Mouse (Mus musculus): ENCODE measurements around the gene Fdxr. TPM values are rescaled to one million over a fixed set of nuclear protein-coding genes. Genes with fewer than 3 reads are reported as not detected.

Fdxr gene
- total and polyA plus RNA-seq, 2 experiments from 2014 or later, result 10.1 to 18.2 TPM

DNA sequence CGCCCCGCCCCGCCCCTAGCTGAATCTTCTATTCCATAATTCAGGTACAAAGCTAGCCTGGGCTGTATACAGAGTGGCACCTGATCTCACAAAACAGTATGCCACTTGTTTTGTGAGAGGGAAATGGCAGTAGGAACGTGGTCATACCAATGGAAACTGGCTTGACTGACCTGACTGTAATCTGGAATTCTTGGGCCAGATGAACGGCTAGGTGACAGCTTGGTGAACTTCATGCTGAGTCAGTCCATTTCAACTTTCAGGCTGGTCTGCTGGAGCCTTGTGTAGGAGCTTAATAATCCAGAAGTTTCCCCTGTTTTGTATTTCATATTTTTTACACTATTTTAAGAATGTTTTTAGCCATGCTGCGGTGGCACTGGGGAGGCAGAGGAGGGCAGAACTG is 1.3 kb upstream of the Fdxr start:
- DNase-seq (ENCODE audit: low spot score), result no peak
- no peaks in the 10 kb centered on the region for H3K27me3 ChIP-seq (ENCODE audit: control insufficient read depth, insufficient read depth, low read length)
- no peak overlapping the region for H3K4me3 ChIP-seq (ENCODE audit: low read depth, low read length)
- H3K9me3 ChIP-seq (replicated peaks; ENCODE audit: control insufficient read depth, low read length), result no peaks in the 10 kb centered on the region
- ATAC-seq (ENCODE audit: insufficient read depth, low read depth), result no peak
- no peak overlapping the region for H3K27ac ChIP-seq (ENCODE audit: low read depth)
- peak overlapping the region; percentile 72; the same call in 1 of the 2 replicates for H3K4me2 ChIP-seq (ENCODE audit: low read depth, low read length)
- 67% methylated on average over 6 of the region's 6 CpGs for WGBS
- H3K9ac ChIP-seq (replicated peaks; ENCODE audit: low read depth, low read length), result no peak overlapping the region
- TF ChIP-seq EP300 (IDR thresholded peaks at IDR 0.05; ENCODE audit: low read depth) (no peak), CTCF (IDR thresholded peaks at IDR 0.05; ENCODE audit: low read depth) (no peak)
- H3K36me3 ChIP-seq (replicated peaks; ENCODE audit: control insufficient read depth, insufficient read depth, low read length), result no peaks in the 10 kb centered on the region
- peaks cover 13% of the 10 kb centered on the region for H3K4me1 ChIP-seq (ENCODE audit: control insufficient read depth, insufficient read depth)

DNA sequence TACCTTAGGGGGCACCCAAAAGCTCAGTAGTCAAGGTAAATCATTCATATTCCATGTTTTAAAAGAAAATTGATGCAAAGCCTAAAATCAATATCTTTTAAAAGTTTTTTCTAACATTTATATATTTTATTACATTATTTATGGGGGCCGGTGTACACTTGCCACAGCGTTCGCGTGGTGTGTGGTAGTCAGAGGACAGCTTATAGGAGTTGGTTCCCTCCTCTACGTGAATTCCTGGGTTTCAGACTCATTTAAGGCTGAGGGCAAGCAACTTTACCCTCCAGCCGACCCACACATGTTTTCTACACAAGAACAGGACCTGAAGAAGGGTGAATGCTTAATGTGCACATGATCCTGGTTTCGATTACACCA is 740 bp upstream of the Fdxr start:
- TF ChIP-seq EP300 (IDR thresholded peaks at IDR 0.05; ENCODE audit: low read depth) (no peak), CTCF (IDR thresholded peaks at IDR 0.05; ENCODE audit: low read depth) (no peak)
- Histone ChIP-seq H3K27me3 (ENCODE audit: control insufficient read depth, insufficient read depth, low read length) (no peaks in the 10 kb centered on the region), H3K9me3 (replicated peaks; ENCODE audit: control insufficient read depth, low read length) (no peaks in the 10 kb centered on the region), H3K27ac (ENCODE audit: low read depth) (peak overlapping the region; percentile 89), H3K4me2 (ENCODE audit: low read depth, low read length) (peak overlapping the region; percentile 72), H3K36me3 (replicated peaks; ENCODE audit: control insufficient read depth, insufficient read depth, low read length) (no peaks in the 10 kb centered on the region), H3K4me3 (ENCODE audit: low read depth, low read length) (peak overlapping the region; percentile 65), H3K9ac (replicated peaks; ENCODE audit: low read depth, low read length) (peak overlapping the region; percentile 57), H3K4me1 (ENCODE audit: control insufficient read depth, insufficient read depth) (peaks cover 13% of the 10 kb centered on the region)
- WGBS, result 15% methylated on average over 7 of the region's 7 CpGs
- no peak for ATAC-seq (ENCODE audit: insufficient read depth, low read depth)
- no peak for DNase-seq (ENCODE audit: low spot score)

DNA sequence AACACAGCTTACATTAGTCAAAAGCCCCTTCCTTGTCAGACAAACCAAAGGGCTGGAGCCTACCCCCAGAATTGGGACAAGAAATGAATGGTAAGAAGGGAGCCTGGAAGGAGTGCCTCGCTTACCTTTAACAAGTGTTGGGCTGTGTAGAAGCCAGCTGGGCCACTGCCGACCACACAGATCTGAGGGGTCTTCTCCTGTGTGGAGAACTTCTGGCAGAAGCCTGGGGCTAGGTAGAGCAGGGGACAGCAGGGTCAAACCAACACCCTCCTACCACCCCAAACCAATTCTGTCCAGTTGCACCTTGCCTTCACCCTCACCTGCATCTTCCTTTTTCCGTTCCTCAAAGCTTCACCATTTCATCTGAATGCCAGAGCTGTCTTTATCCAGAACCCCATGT is 896 bp downstream of the Fdxr start:
- Histone ChIP-seq H3K36me3 (replicated peaks; ENCODE audit: control insufficient read depth, insufficient read depth, low read length) (no peaks in the 10 kb centered on the region), H3K27ac (ENCODE audit: low read depth) (no peak overlapping the region), H3K9me3 (replicated peaks; ENCODE audit: control insufficient read depth, low read length) (no peaks in the 10 kb centered on the region), H3K4me3 (ENCODE audit: low read depth, low read length) (peak overlapping the region; percentile 65; the same call in 1 of the 2 replicates), H3K4me1 (ENCODE audit: control insufficient read depth, insufficient read depth) (peaks cover 13% of the 10 kb centered on the region), H3K27me3 (ENCODE audit: control insufficient read depth, insufficient read depth, low read length) (no peaks in the 10 kb centered on the region), H3K4me2 (ENCODE audit: low read depth, low read length) (peak overlapping the region; percentile 84), H3K9ac (replicated peaks; ENCODE audit: low read depth, low read length) (peak overlapping the region; percentile 49; the same call in 1 of the 2 replicates)
- 68% methylated on average over 3 of the region's 3 CpGs for WGBS
- ATAC-seq (ENCODE audit: insufficient read depth, low read depth) (no peak), DNase-seq (ENCODE audit: low spot score) (no peak)
- no peak for TF ChIP-seq CTCF (IDR thresholded peaks at IDR 0.05; ENCODE audit: low read depth)
- TF ChIP-seq EP300 (IDR thresholded peaks at IDR 0.05; ENCODE audit: low read depth), result no peak

DNA sequence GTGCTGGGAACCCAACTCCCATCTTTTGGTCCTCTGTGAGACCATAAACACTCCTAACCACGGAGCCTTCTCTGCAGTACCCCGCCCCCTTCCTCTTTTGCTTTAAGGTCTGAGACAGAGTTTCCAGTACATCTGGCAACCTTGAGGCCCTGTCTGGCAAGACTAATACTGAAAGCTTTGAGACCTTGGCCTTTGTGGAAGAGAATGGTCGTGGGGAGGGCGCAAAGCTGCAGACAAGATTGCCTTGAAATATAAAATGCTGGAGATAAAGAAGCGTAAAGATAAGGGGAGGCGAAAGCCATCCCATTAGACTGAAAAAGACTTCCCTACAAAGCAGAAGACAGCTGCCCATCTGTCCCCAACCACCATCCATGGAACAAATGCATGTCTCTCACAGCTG is 1.3 kb downstream of the Fdxr start:
- H3K9ac ChIP-seq (replicated peaks; ENCODE audit: low read depth, low read length), result no peak overlapping the region
- H3K4me3 ChIP-seq (ENCODE audit: low read depth, low read length), result no peak overlapping the region
- peaks cover 13% of the 10 kb centered on the region for H3K4me1 ChIP-seq (ENCODE audit: control insufficient read depth, insufficient read depth)
- WGBS, result 69% methylated on average over 6 of the region's 6 CpGs
- TF ChIP-seq EP300 (IDR thresholded peaks at IDR 0.05; ENCODE audit: low read depth) (no peak), CTCF (IDR thresholded peaks at IDR 0.05; ENCODE audit: low read depth) (no peak)
- DNase-seq (ENCODE audit: low spot score), result no peak
- H3K9me3 ChIP-seq (replicated peaks; ENCODE audit: control insufficient read depth, low read length), result no peaks in the 10 kb centered on the region
- no peak for ATAC-seq (ENCODE audit: insufficient read depth, low read depth)
- H3K27me3 ChIP-seq (ENCODE audit: control insufficient read depth, insufficient read depth, low read length), result no peaks in the 10 kb centered on the region
- H3K27ac ChIP-seq (ENCODE audit: low read depth), result no peak overlapping the region
- H3K36me3 ChIP-seq (replicated peaks; ENCODE audit: control insufficient read depth, insufficient read depth, low read length), result no peaks in the 10 kb centered on the region
- H3K4me2 ChIP-seq (ENCODE audit: low read depth, low read length), result no peak overlapping the region

DNA sequence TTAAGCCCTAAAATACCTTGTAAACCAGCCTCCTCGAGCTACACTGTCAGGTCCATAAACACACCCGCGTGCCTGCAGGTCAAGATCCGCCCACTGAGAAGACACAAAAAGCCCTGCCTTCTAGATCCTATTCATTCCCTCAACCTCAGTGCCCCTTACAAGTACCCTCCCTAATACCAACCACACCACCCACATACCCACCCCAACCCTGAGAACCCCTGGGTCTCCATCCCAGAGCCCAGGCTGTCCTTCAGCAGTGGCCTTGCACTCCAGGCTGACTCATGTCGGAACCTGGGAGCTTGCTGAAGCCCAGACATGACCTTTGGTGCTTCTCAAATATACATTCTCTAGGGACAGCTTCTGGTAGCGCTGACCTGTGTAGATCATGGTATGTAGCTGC is 2.1 kb downstream of the Fdxr start:
- no peaks in the 10 kb centered on the region for H3K36me3 ChIP-seq (replicated peaks; ENCODE audit: control insufficient read depth, insufficient read depth, low read length)
- H3K9me3 ChIP-seq (replicated peaks; ENCODE audit: control insufficient read depth, low read length), result no peaks in the 10 kb centered on the region
- no peak overlapping the region for H3K9ac ChIP-seq (replicated peaks; ENCODE audit: low read depth, low read length)
- H3K4me3 ChIP-seq (ENCODE audit: low read depth, low read length), result no peak overlapping the region
- H3K27me3 ChIP-seq (ENCODE audit: control insufficient read depth, insufficient read depth, low read length), result no peaks in the 10 kb centered on the region
- ATAC-seq (ENCODE audit: insufficient read depth, low read depth) (no peak), DNase-seq (ENCODE audit: low spot score) (no peak)
- 85% methylated on average over 6 of the region's 6 CpGs for WGBS
- no peak overlapping the region for H3K4me2 ChIP-seq (ENCODE audit: low read depth, low read length)
- TF ChIP-seq CTCF (IDR thresholded peaks at IDR 0.05; ENCODE audit: low read depth) (no peak), EP300 (IDR thresholded peaks at IDR 0.05; ENCODE audit: low read depth) (no peak)
- no peak overlapping the region for H3K27ac ChIP-seq (ENCODE audit: low read depth)
- H3K4me1 ChIP-seq (ENCODE audit: control insufficient read depth, insufficient read depth), result peaks cover 13% of the 10 kb centered on the region

DNA sequence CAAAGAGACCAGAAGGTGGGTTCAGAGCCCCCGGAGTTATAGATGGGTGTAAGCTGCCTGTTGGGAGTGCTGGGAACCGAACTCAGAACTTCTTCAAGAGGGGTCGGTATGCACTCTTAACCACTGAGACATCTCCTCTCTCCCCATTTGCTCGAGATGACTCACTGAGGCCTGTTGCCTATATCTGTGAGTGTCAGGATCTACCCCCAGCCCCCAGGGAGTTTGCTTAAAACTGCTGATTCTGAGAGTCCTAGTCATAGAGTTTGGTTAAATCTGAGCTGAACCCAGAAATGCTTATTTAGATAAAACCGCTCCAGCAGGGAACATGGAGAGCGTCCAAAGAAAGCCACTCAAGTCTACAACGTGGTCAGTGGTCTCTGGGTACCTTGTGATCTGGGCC is 2.7 kb downstream of the Fdxr start:
- 78% methylated on average over 7 of the region's 7 CpGs for WGBS
- H3K4me1 ChIP-seq (ENCODE audit: control insufficient read depth, insufficient read depth), result peaks cover 13% of the 10 kb centered on the region
- DNase-seq (ENCODE audit: low spot score) (no peak), ATAC-seq (ENCODE audit: insufficient read depth, low read depth) (no peak)
- no peak overlapping the region for H3K27ac ChIP-seq (ENCODE audit: low read depth)
- H3K9ac ChIP-seq (replicated peaks; ENCODE audit: low read depth, low read length), result no peak overlapping the region
- no peak overlapping the region for H3K4me2 ChIP-seq (ENCODE audit: low read depth, low read length)
- H3K4me3 ChIP-seq (ENCODE audit: low read depth, low read length), result no peak overlapping the region
- TF ChIP-seq CTCF (IDR thresholded peaks at IDR 0.05; ENCODE audit: low read depth), result no peak
- no peak for TF ChIP-seq EP300 (IDR thresholded peaks at IDR 0.05; ENCODE audit: low read depth)
- no peaks in the 10 kb centered on the region for H3K27me3 ChIP-seq (ENCODE audit: control insufficient read depth, insufficient read depth, low read length)
- no peaks in the 10 kb centered on the region; the same call in 1 of the 2 replicates for H3K36me3 ChIP-seq (replicated peaks; ENCODE audit: control insufficient read depth, insufficient read depth, low read length)
- no peaks in the 10 kb centered on the region for H3K9me3 ChIP-seq (replicated peaks; ENCODE audit: control insufficient read depth, low read length)
